Mouse (Mus musculus): ENCODE measurements at regions not wholly inside any gene's neighbourhood (a gene's known extent, or its start where the extent isn't known, plus 50 kb on each side); places are given as distances from the start of the nearest gene placed in this dataset.

DNA sequence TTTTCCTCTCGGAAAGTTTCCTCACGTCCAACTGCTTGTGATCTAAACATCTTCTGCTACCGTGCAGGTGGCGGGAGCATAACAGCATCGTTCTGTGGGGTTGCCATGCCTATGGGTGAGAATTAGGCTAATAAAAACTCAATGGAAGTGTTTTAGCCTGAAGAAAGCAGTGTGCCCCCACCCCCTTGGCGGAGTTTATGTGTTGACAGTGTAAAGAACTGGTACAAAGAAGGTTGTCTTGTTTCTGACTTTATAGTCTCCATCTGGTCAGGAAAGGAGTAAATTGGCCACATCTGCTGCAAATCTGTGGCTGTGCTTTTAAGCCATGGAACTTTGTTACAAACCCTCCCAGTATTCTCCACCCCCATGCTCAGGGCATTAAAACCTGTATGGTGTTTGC, 1311.2 kb downstream of the Slc22a22 start:
- H3K27me3 ChIP-seq (ENCODE audit: insufficient read depth, low read length) = no peaks in the 10 kb centered on the region
- H3K36me3 ChIP-seq (ENCODE audit: insufficient read depth, low read length) = no peaks in the 10 kb centered on the region
- TF ChIP-seq NANOG (IDR thresholded peaks at IDR 0.05; ENCODE audit: borderline replicate concordance, low read length) (no peak), POU5F1 (IDR thresholded peaks at IDR 0.05; ENCODE audit: borderline replicate concordance, low read length) (no peak), CTCF (conservative IDR thresholded peaks at IDR 0.05; ENCODE audit: low read length) (no peak)
- H3K4me3 ChIP-seq (replicated peaks; ENCODE audit: low read length) = no peak overlapping the region
- H3K9me3 ChIP-seq (ENCODE audit: low read length) = peaks cover 17% of the 10 kb centered on the region
- H3K4me1 ChIP-seq (replicated peaks; ENCODE audit: low read depth, low read length) = no peaks in the 10 kb centered on the region

DNA sequence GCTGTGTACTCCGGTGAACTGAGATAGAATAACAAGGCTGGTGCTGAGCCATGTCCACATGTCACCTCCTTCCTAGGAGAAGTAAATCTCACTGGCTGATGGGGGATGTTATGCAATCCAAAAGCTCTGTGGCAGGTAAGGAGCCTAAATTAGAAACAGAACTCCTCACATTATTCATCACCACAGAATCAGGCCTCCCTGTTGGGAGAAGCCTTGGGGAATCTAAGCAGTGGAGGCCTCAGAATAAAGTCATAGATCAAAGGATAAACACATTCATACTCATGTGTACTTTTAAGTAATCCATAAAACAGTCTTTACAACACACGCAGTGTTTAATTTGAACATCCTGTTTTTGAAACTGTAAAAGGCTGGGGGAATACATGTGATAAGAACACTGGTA, 1318.7 kb downstream of the Slc22a22 start:
- no peak for TF ChIP-seq NANOG (IDR thresholded peaks at IDR 0.05; ENCODE audit: borderline replicate concordance, low read length)
- no peak for TF ChIP-seq CTCF (conservative IDR thresholded peaks at IDR 0.05; ENCODE audit: low read length)
- TF ChIP-seq POU5F1 (IDR thresholded peaks at IDR 0.05; ENCODE audit: borderline replicate concordance, low read length) = no peak
- H3K9me3 ChIP-seq (ENCODE audit: low read length) = no peaks in the 10 kb centered on the region

DNA sequence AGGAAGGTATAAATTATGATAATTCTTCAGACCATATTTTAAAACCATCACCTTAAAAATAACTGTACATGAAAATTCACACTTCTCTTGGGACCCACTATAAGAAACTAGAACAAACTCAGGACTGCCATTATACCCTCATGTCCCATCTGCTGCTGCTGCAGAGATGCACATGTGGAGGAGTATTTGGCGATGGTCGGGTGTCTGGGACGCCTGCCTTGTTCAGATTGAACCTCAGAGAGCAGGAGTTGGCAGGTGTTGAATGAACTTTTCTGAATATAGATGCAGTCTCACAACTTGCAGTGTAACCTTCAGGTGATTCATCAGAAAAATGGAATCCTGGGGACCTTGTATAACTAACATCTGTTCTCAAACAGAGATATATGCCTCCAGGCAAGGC, 1338.0 kb downstream of the Slc22a22 start:
- H3K9me3 ChIP-seq (ENCODE audit: low read length) = no peaks in the 10 kb centered on the region
- no peaks in the 10 kb centered on the region for H3K4me1 ChIP-seq (replicated peaks; ENCODE audit: low read depth, low read length)
- TF ChIP-seq POU5F1 (IDR thresholded peaks at IDR 0.05; ENCODE audit: borderline replicate concordance, low read length) (no peak), CTCF (conservative IDR thresholded peaks at IDR 0.05; ENCODE audit: low read length) (no peak), NANOG (IDR thresholded peaks at IDR 0.05; ENCODE audit: borderline replicate concordance, low read length) (no peak)
- H3K4me3 ChIP-seq (replicated peaks; ENCODE audit: low read length) = no peak overlapping the region
- H3K36me3 ChIP-seq (ENCODE audit: insufficient read depth, low read length) = no peaks in the 10 kb centered on the region
- H3K27me3 ChIP-seq (ENCODE audit: insufficient read depth, low read length) = no peaks in the 10 kb centered on the region

More for the DNA sequence above, 1318.7 kb downstream of the Slc22a22 start:
- Histone ChIP-seq H3K27me3 (ENCODE audit: insufficient read depth, low read length) (no peaks in the 10 kb centered on the region), H3K4me3 (replicated peaks; ENCODE audit: low read length) (no peak overlapping the region), H3K4me1 (replicated peaks; ENCODE audit: low read depth, low read length) (no peaks in the 10 kb centered on the region), H3K36me3 (ENCODE audit: insufficient read depth, low read length) (no peaks in the 10 kb centered on the region)

DNA sequence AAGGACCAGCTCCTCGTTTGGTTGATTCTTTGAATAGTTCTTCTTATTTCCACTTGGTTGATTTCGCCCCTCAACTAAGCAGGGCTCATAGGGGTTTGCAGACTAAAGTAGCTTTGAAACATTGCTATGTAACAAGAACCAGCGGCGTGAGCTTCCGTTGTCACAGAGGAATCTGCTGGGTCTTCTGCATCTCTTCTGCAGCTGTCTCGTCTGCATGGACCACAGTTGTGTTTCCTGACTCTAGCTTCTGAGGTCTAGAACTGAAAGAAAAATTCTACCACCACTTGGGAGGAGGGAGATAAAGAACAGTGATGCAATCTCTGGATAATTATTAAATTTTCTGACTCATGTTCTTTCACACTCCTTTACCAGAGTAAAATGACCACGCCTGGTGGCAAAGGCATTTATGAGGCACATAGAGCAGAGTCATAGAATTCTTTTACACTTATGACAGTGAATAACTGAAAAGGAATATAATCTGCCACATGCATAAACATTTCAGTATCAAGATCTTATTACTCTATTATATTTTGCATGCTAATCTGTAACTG, 1340.9 kb downstream of the Slc22a22 start:
- H3K9me3 ChIP-seq (ENCODE audit: low read length) = no peaks in the 10 kb centered on the region
- H3K4me3 ChIP-seq (replicated peaks; ENCODE audit: low read length) = no peak overlapping the region
- H3K27me3 ChIP-seq (ENCODE audit: insufficient read depth, low read length) = no peaks in the 10 kb centered on the region
- TF ChIP-seq POU5F1 (IDR thresholded peaks at IDR 0.05; ENCODE audit: borderline replicate concordance, low read length) (no peak), NANOG (IDR thresholded peaks at IDR 0.05; ENCODE audit: borderline replicate concordance, low read length) (no peak), CTCF (conservative IDR thresholded peaks at IDR 0.05; ENCODE audit: low read length) (no peak)
- no peaks in the 10 kb centered on the region for H3K4me1 ChIP-seq (replicated peaks; ENCODE audit: low read depth, low read length)
- H3K36me3 ChIP-seq (ENCODE audit: insufficient read depth, low read length) = no peaks in the 10 kb centered on the region

GRCm38 (mm10) chr15:56128029-56128428, 1349.4 kb downstream of the Slc22a22 start:
- Histone ChIP-seq H3K27me3 (ENCODE audit: insufficient read depth, low read length) (no peaks in the 10 kb centered on the region), H3K9me3 (ENCODE audit: low read length) (no peaks in the 10 kb centered on the region), H3K4me3 (replicated peaks; ENCODE audit: low read length) (no peak overlapping the region), H3K4me1 (replicated peaks; ENCODE audit: low read depth, low read length) (no peaks in the 10 kb centered on the region), H3K36me3 (ENCODE audit: insufficient read depth, low read length) (no peaks in the 10 kb centered on the region)
- TF ChIP-seq NANOG (IDR thresholded peaks at IDR 0.05; ENCODE audit: borderline replicate concordance, low read length) (no peak), CTCF (conservative IDR thresholded peaks at IDR 0.05; ENCODE audit: low read length) (no peak), POU5F1 (IDR thresholded peaks at IDR 0.05; ENCODE audit: borderline replicate concordance, low read length) (no peak)

DNA sequence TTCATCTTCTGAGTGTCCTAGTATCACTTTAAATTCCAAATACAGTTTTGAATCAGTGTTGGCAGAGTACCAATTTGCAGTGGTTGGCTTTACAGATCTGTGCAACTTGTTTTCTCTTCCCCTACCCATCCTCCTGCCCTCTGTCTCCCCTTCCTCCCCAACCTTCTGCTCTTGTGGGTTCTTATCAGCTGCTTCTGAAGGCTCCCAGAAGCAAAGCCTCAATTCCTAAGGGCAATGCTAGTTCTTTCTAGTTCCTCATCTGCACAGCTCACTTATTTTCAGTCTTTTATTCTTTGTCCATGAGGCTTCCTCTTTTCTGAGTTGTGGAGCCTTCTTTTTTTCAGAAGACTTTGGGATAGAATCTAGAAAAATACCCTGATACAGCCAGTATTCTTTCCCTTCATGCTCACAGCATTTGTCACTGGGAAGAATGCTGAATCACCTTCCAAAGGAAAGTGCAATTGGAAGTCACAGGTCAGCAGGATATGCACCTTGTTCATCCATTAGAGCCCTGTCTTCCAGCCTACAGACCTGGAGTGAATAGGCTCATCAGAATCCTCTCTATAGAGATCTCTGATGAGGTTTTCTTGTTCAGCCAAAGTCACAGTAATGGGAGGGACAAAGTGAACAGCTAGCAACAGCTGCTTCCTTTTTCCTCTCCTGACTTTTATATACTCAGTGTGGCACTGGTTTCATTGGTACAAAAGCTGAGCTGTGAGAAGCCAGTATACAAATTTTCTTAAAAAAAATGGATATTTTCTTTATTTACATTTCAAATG, 1357.9 kb downstream of the Slc22a22 start:
- Histone ChIP-seq H3K36me3 (ENCODE audit: insufficient read depth, low read length) (no peaks in the 10 kb centered on the region), H3K27me3 (ENCODE audit: insufficient read depth, low read length) (no peaks in the 10 kb centered on the region), H3K4me1 (replicated peaks; ENCODE audit: low read depth, low read length) (no peaks in the 10 kb centered on the region), H3K4me3 (replicated peaks; ENCODE audit: low read length) (no peak overlapping the region), H3K9me3 (ENCODE audit: low read length) (no peaks in the 10 kb centered on the region)
- TF ChIP-seq NANOG (IDR thresholded peaks at IDR 0.05; ENCODE audit: borderline replicate concordance, low read length) = no peak
- TF ChIP-seq POU5F1 (IDR thresholded peaks at IDR 0.05; ENCODE audit: borderline replicate concordance, low read length) = no peak
- TF ChIP-seq CTCF (conservative IDR thresholded peaks at IDR 0.05; ENCODE audit: low read length) = no peak

- Histone ChIP-seq H3K4me1 (replicated peaks; ENCODE audit: low read depth, low read length) (no peaks in the 10 kb centered on the region), H3K4me3 (replicated peaks; ENCODE audit: low read length) (no peak overlapping the region), H3K9me3 (ENCODE audit: low read length) (no peaks in the 10 kb centered on the region), H3K27me3 (ENCODE audit: insufficient read depth, low read length) (no peaks in the 10 kb centered on the region), H3K36me3 (ENCODE audit: insufficient read depth, low read length) (no peaks in the 10 kb centered on the region)
- no peak for TF ChIP-seq POU5F1 (IDR thresholded peaks at IDR 0.05; ENCODE audit: borderline replicate concordance, low read length)
- no peak for TF ChIP-seq NANOG (IDR thresholded peaks at IDR 0.05; ENCODE audit: borderline replicate concordance, low read length)
- no peak for TF ChIP-seq CTCF (conservative IDR thresholded peaks at IDR 0.05; ENCODE audit: low read length)
Observed at GRCm38 (mm10) chr15:56108313-56108712, 1369.1 kb downstream of the Slc22a22 start.

DNA sequence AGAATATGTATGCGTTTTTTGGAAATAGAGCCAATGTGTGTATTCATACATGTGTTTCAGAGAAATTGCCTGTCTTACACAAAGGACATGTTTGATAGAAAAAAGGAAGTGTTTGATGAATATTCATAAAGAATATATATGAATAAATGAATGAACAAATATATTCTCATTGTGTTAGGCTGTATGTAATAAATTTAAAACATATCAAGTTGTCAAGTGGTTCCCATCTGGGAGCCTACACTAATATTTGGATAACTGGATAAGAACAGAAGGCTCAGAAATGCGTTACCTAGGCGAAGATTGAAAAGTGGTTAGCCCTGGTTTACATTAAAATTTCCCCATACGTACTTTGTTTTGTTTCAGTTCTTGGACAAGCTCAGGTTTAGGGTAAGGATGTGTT, 1369.7 kb downstream of the Slc22a22 start:
- no peaks in the 10 kb centered on the region for H3K27me3 ChIP-seq (ENCODE audit: insufficient read depth, low read length)
- H3K4me1 ChIP-seq (replicated peaks; ENCODE audit: low read depth, low read length) = no peaks in the 10 kb centered on the region
- TF ChIP-seq NANOG (IDR thresholded peaks at IDR 0.05; ENCODE audit: borderline replicate concordance, low read length) = no peak
- TF ChIP-seq CTCF (conservative IDR thresholded peaks at IDR 0.05; ENCODE audit: low read length) = no peak
- no peak for TF ChIP-seq POU5F1 (IDR thresholded peaks at IDR 0.05; ENCODE audit: borderline replicate concordance, low read length)
- H3K4me3 ChIP-seq (replicated peaks; ENCODE audit: low read length) = no peak overlapping the region
- no peaks in the 10 kb centered on the region for H3K9me3 ChIP-seq (ENCODE audit: low read length)
- H3K36me3 ChIP-seq (ENCODE audit: insufficient read depth, low read length) = no peaks in the 10 kb centered on the region
